Mouse (Mus musculus): ENCODE results near the gene Hoxc5. TPM values are rescaled to one million over a fixed set of nuclear protein-coding genes. Genes with fewer than 3 reads are reported as not detected.
A peak's percentile ranks its signal among the peaks of the same experiment; 100 is the strongest.

Gene Hoxc5
- polyA plus RNA-seq, 1 experiment from 2014 or later = 37.3 TPM

- H3K4me1 ChIP-seq (ENCODE audit: control insufficient read depth, insufficient read depth, low read length) = peaks cover 58% of the 10 kb centered on the region
Observed at GRCm38 (mm10) chr15:103035548-103035881, 68.3 kb downstream of the Hoxc5 start.

GRCm38 (mm10) chr15:103037579-103037978, 70.3 kb downstream of the Hoxc5 start:
- Histone ChIP-seq H3K36me3 (ENCODE audit: control insufficient read depth, insufficient read depth, low read length) (no peaks in the 10 kb centered on the region), H3K9me3 (ENCODE audit: control insufficient read depth, low read length) (no peaks in the 10 kb centered on the region), H3K4me2 (ENCODE audit: low read depth) (peak overlapping the region; percentile 99), H3K4me1 (ENCODE audit: control insufficient read depth, insufficient read depth, low read length) (peaks cover 64% of the 10 kb centered on the region), H3K27ac (ENCODE audit: low read depth, low read length) (peak overlapping the region; percentile 99), H3K4me3 (ENCODE audit: low read depth, low read length) (peak overlapping the region; percentile 64), H3K27me3 (ENCODE audit: control insufficient read depth, insufficient read depth, low read length) (no peaks in the 10 kb centered on the region), H3K9ac (ENCODE audit: low read length) (peak overlapping the region; percentile 95)
- DNase-seq (ENCODE audit: low spot score) = no peak
- ATAC-seq (ENCODE audit: insufficient read depth, low FRiP score, low TSS enrichment) = no peak
- WGBS = 16% methylated on average over 1 of the region's 1 CpGs

More at GRCm38 (mm10) chr15:103035548-103035881, 68.3 kb downstream of the Hoxc5 start:
- Histone ChIP-seq H3K9ac (ENCODE audit: low read length) (peak overlapping the region; percentile 95), H3K9me3 (ENCODE audit: control insufficient read depth, low read length) (no peaks in the 10 kb centered on the region), H3K27me3 (ENCODE audit: control insufficient read depth, insufficient read depth, low read length) (no peaks in the 10 kb centered on the region), H3K27ac (ENCODE audit: low read depth, low read length) (peak overlapping the region; percentile 99), H3K4me3 (ENCODE audit: low read depth, low read length) (peak overlapping the region; percentile 64), H3K36me3 (ENCODE audit: control insufficient read depth, insufficient read depth, low read length) (no peaks in the 10 kb centered on the region), H3K4me2 (ENCODE audit: low read depth) (peak overlapping the region; percentile 99)
- peak; percentile 13 for ATAC-seq (ENCODE audit: insufficient read depth, low FRiP score, low TSS enrichment)
- DNase-seq (ENCODE audit: low spot score) = peak; percentile 71
- under 1% methylated on average over 14 of the region's 14 CpGs for WGBS

- 3% methylated on average over 10 of the region's 10 CpGs for WGBS
Observed at GRCm38 (mm10) chr15:103038701-103039480, 71.6 kb downstream of the Hoxc5 start.

DNA sequence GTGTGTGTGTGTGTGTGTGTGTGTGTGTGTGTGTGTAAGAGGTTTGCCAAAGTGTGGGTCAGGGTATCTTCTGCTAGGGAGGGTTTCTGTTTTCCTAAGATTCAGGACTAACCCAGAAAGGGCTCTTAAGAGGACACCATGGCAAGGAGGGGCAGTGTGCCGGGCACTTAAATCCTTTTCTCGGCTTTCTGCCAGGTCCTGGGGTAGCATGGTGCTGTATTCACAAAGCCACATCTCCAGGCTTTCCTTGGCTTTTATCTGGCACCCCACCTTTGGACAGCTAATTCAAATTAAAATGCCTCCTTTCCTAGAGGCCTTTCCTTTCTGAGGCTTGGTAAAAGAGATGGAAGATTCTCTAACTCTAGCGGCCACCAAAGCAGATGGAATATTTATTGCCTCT, 72.4 kb downstream of the Hoxc5 start:
- no peak for ATAC-seq (ENCODE audit: insufficient read depth, low FRiP score, low TSS enrichment)
- H3K4me3 ChIP-seq (ENCODE audit: low read depth, low read length) = peak overlapping the region; percentile 64
- WGBS = 2% methylated on average over 3 of the region's 3 CpGs

More at GRCm38 (mm10) chr15:103038701-103039480, 71.6 kb downstream of the Hoxc5 start:
- Histone ChIP-seq H3K9me3 (ENCODE audit: control insufficient read depth, low read length) (no peaks in the 10 kb centered on the region), H3K9ac (ENCODE audit: low read length) (peak overlapping the region; percentile 95), H3K4me3 (ENCODE audit: low read depth, low read length) (peak overlapping the region; percentile 64), H3K4me1 (ENCODE audit: control insufficient read depth, insufficient read depth, low read length) (peaks cover 67% of the 10 kb centered on the region), H3K27ac (ENCODE audit: low read depth, low read length) (peak overlapping the region; percentile 99), H3K36me3 (ENCODE audit: control insufficient read depth, insufficient read depth, low read length) (no peaks in the 10 kb centered on the region), H3K27me3 (ENCODE audit: control insufficient read depth, insufficient read depth, low read length) (no peaks in the 10 kb centered on the region), H3K4me2 (ENCODE audit: low read depth) (peak overlapping the region; percentile 99)
- peak; percentile 82 for DNase-seq (ENCODE audit: low spot score)
- peak; percentile 40 for ATAC-seq (ENCODE audit: insufficient read depth, low FRiP score, low TSS enrichment)

GRCm38 (mm10) chr15:103040601-103041000, 73.4 kb downstream of the Hoxc5 start:
- peak; percentile 18 for DNase-seq (ENCODE audit: low spot score)
- peak overlapping the region; percentile 99 for H3K4me2 ChIP-seq (ENCODE audit: low read depth)
- H3K4me3 ChIP-seq (ENCODE audit: low read depth, low read length) = peak overlapping the region; percentile 64
- H3K4me1 ChIP-seq (ENCODE audit: control insufficient read depth, insufficient read depth, low read length) = peaks cover 62% of the 10 kb centered on the region
- no peaks in the 10 kb centered on the region for H3K9me3 ChIP-seq (ENCODE audit: control insufficient read depth, low read length)
- no peak for ATAC-seq (ENCODE audit: insufficient read depth, low FRiP score, low TSS enrichment)
- no peaks in the 10 kb centered on the region for H3K36me3 ChIP-seq (ENCODE audit: control insufficient read depth, insufficient read depth, low read length)
- H3K27ac ChIP-seq (ENCODE audit: low read depth, low read length) = peak overlapping the region; percentile 99
- H3K9ac ChIP-seq (ENCODE audit: low read length) = peak overlapping the region; percentile 95
- H3K27me3 ChIP-seq (ENCODE audit: control insufficient read depth, insufficient read depth, low read length) = no peaks in the 10 kb centered on the region
- 5% methylated on average over 12 of the region's 12 CpGs for WGBS

More for the DNA sequence above, 72.4 kb downstream of the Hoxc5 start:
- Histone ChIP-seq H3K36me3 (ENCODE audit: control insufficient read depth, insufficient read depth, low read length) (no peaks in the 10 kb centered on the region), H3K9ac (ENCODE audit: low read length) (peak overlapping the region; percentile 95), H3K27ac (ENCODE audit: low read depth, low read length) (peak overlapping the region; percentile 99), H3K4me1 (ENCODE audit: control insufficient read depth, insufficient read depth, low read length) (peaks cover 64% of the 10 kb centered on the region), H3K9me3 (ENCODE audit: control insufficient read depth, low read length) (no peaks in the 10 kb centered on the region), H3K4me2 (ENCODE audit: low read depth) (peak overlapping the region; percentile 99), H3K27me3 (ENCODE audit: control insufficient read depth, insufficient read depth, low read length) (no peaks in the 10 kb centered on the region)
- peak; percentile 42 for DNase-seq (ENCODE audit: low spot score)

DNA sequence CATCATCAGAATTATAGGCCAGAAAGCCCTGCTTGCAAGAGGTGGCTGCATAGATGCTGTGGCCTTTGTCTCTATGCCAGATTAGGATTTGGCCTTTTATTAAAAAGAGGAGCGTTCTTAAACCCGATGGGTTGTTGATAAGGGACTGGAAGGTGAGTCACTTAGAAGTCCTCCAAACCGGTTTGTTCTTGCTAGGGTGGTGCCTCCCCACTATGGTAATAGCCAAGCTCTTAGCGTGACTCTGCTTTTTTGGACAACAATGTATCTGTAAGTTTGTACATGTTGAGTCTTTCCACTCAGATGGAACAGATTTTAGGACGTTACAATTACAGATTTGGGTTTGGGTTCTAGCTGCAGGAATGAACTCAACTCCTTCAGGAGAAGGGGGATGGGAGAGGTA, 74.4 kb downstream of the Hoxc5 start:
- Histone ChIP-seq H3K36me3 (ENCODE audit: control insufficient read depth, insufficient read depth, low read length) (no peaks in the 10 kb centered on the region), H3K4me1 (ENCODE audit: control insufficient read depth, insufficient read depth, low read length) (peaks cover 62% of the 10 kb centered on the region), H3K9me3 (ENCODE audit: control insufficient read depth, low read length) (no peaks in the 10 kb centered on the region), H3K4me2 (ENCODE audit: low read depth) (peak overlapping the region; percentile 99), H3K4me3 (ENCODE audit: low read depth, low read length) (peak overlapping the region; percentile 64), H3K27ac (ENCODE audit: low read depth, low read length) (peak overlapping the region; percentile 99), H3K27me3 (ENCODE audit: control insufficient read depth, insufficient read depth, low read length) (no peaks in the 10 kb centered on the region), H3K9ac (ENCODE audit: low read length) (peak overlapping the region; percentile 95)
- no peak for ATAC-seq (ENCODE audit: insufficient read depth, low FRiP score, low TSS enrichment)
- DNase-seq (ENCODE audit: low spot score) = peak; percentile 13
- WGBS = 9% methylated on average over 5 of the region's 5 CpGs

DNA sequence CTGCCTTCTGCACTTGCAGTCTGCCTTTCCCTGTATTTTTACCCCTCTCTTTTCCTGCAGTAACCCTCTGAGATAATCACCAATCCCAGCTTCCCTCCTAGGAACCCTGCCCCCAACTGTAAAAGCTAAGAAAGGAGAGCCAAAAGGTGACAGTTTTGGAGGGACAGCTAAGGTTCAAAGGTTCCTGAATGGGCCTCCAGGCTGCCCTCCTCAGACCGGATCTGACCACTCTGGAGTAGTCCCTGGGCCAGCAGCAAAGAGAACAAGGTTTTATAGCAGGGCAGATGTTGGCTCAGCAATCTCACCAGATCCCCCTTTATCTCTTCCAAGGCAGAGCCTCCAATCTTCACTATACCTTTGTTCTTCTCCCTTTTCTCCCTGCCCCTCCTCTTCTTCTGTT, 75.0 kb downstream of the Hoxc5 start:
- peak overlapping the region; percentile 99 for H3K27ac ChIP-seq (ENCODE audit: low read depth, low read length)
- peak; percentile 30 for DNase-seq (ENCODE audit: low spot score)
- no peak for ATAC-seq (ENCODE audit: insufficient read depth, low FRiP score, low TSS enrichment)
- peak overlapping the region; percentile 95 for H3K9ac ChIP-seq (ENCODE audit: low read length)
- no peaks in the 10 kb centered on the region for H3K9me3 ChIP-seq (ENCODE audit: control insufficient read depth, low read length)
- no peaks in the 10 kb centered on the region for H3K27me3 ChIP-seq (ENCODE audit: control insufficient read depth, insufficient read depth, low read length)
- H3K4me2 ChIP-seq (ENCODE audit: low read depth) = peak overlapping the region; percentile 99
- H3K4me1 ChIP-seq (ENCODE audit: control insufficient read depth, insufficient read depth, low read length) = peaks cover 57% of the 10 kb centered on the region
- H3K36me3 ChIP-seq (ENCODE audit: control insufficient read depth, insufficient read depth, low read length) = no peaks in the 10 kb centered on the region
- WGBS = 0% methylated on average over 1 of the region's 1 CpGs
- H3K4me3 ChIP-seq (ENCODE audit: low read depth, low read length) = peak overlapping the region; percentile 64

DNA sequence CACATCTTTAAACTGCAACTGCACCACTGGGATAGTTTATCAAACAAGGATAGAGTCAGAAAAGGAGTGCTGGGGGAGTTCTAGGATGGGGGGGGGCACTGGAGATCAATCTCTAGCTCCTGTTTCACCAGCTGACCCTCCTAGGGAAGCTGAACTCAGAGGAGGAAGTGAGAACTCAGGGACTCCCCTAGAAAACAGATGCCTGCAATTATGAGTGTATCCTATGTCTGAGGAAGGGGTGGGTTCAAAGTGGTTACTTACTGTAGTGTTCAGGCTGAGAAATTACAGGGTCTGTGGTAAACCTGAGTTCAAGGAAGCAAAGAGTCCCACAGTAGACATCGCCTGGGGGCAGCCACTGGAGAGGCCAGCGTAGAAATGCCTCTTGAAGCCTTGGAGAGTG, 84.4 kb downstream of the Hoxc5 start:
- Histone ChIP-seq H3K4me1 (ENCODE audit: control insufficient read depth, insufficient read depth, low read length) (peaks cover 37% of the 10 kb centered on the region), H3K4me2 (ENCODE audit: low read depth) (no peak overlapping the region), H3K9me3 (ENCODE audit: control insufficient read depth, low read length) (no peaks in the 10 kb centered on the region), H3K9ac (ENCODE audit: low read length) (no peak overlapping the region), H3K4me3 (ENCODE audit: low read depth, low read length) (no peak overlapping the region), H3K27ac (ENCODE audit: low read depth, low read length) (no peak overlapping the region), H3K36me3 (ENCODE audit: control insufficient read depth, insufficient read depth, low read length) (no peaks in the 10 kb centered on the region; the same call in 1 of the 2 replicates), H3K27me3 (ENCODE audit: control insufficient read depth, insufficient read depth, low read length) (no peaks in the 10 kb centered on the region)
- DNase-seq (ENCODE audit: low spot score) (no peak), ATAC-seq (ENCODE audit: insufficient read depth, low FRiP score, low TSS enrichment) (no peak)
- 74% methylated on average over 2 of the region's 2 CpGs for WGBS

DNA sequence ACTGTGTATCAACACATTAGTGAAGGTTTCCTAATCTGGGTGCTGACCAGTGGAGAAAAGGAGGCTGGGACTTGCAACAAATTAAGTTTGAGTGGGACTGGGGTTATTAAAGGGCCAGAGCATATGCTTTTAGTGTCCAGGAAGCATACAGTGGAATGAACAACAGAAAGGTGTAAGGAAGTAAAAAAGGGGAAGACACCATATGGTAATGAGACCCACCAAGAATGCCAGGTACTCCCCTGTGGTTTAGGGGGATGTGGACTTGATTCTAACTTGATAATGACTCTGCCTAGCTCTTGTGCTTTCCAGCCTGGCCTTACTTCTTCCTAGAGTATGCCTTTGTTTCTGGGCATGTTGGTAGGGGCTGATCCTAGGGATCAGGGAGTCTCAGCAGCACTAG, 86.0 kb downstream of the Hoxc5 start:
- H3K9me3 ChIP-seq (ENCODE audit: control insufficient read depth, low read length) = no peaks in the 10 kb centered on the region
- DNase-seq (ENCODE audit: low spot score) (no peak), ATAC-seq (ENCODE audit: insufficient read depth, low FRiP score, low TSS enrichment) (no peak)
- H3K27ac ChIP-seq (ENCODE audit: low read depth, low read length) = no peak overlapping the region
- H3K27me3 ChIP-seq (ENCODE audit: control insufficient read depth, insufficient read depth, low read length) = no peaks in the 10 kb centered on the region
- H3K36me3 ChIP-seq (ENCODE audit: control insufficient read depth, insufficient read depth, low read length) = no peaks in the 10 kb centered on the region; the same call in 1 of the 2 replicates
- no peak overlapping the region for H3K9ac ChIP-seq (ENCODE audit: low read length)
- H3K4me1 ChIP-seq (ENCODE audit: control insufficient read depth, insufficient read depth, low read length) = peaks cover 48% of the 10 kb centered on the region
- H3K4me2 ChIP-seq (ENCODE audit: low read depth) = no peak overlapping the region
- no peak overlapping the region for H3K4me3 ChIP-seq (ENCODE audit: low read depth, low read length)
